Mouse (Mus musculus): ENCODE measurements around the gene Ppp1r3c. TPM values are rescaled to one million over a fixed set of nuclear protein-coding genes. Genes with fewer than 3 reads are reported as not detected.
"Not testable (repeated sequence)": the region's sequence is repeated elsewhere in the genome, so short reads cannot be mapped to it uniquely, and the experiment has no call there.

The Ppp1r3c gene
- polyA plus RNA-seq, 1 experiment from 2014 or later: 1.3 TPM

DNA sequence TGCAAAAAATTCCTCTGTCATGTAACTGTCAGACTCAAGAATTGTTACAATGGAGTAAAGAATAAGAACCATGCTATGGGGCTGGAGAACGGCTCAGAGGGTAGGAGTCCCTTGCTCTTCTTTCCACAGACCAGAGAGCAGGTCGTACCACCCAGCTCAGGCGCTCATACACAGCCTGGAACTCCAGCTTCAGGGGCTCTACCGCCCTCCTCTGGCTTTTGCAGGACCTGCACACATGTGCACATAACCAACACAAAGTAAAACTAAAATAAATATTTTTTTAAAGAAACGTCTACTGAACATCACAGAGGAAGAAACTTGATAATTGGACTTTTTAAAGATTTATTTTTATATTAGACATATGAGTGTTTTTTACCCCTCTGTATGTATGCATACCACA, 1.6 kb upstream of the Ppp1r3c start:
- Histone ChIP-seq H3K27me3 (ENCODE audit: poor library complexity, severe bottlenecking) (peaks cover 24% of the 10 kb centered on the region), H3K27ac (no peak overlapping the region), H3K36me3 (replicated peaks) (no peaks in the 10 kb centered on the region), H3K4me3 (no peak overlapping the region), H3K9me3 (peaks cover 3% of the 10 kb centered on the region; the same call in 1 of the 2 replicates), H3K4me1 (peaks cover 16% of the 10 kb centered on the region)
- 79% methylated on average over 5 of the region's 5 CpGs for WGBS
- DNase-seq (ENCODE audit: extremely low spot score, low spot score): no peak

DNA sequence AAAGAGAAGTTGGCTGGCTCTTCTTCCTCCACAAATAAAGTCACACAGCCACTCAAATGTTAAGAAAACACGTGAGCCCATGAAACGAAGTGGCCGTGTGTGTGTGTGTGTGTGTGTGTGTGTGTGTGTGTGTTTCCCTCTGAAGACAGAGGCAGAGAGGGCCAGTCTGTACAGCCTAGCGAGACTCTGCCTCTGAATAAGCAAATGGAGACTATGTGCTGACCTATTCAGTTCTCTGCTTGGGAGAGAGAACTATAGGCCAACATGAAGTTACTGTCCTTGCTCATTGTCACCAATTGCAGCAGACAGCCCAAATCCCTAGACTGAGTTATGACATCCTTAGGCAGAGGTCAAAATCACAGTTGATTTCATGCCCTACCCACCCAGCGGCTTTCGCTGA, 634 bp upstream of the Ppp1r3c start:
- H3K27ac ChIP-seq: peak overlapping the region; percentile 93
- H3K4me3 ChIP-seq: peak overlapping the region; percentile 59
- H3K4me1 ChIP-seq: peaks cover 16% of the 10 kb centered on the region
- 48% methylated on average over 6 of the region's 6 CpGs for WGBS
- peaks cover 24% of the 10 kb centered on the region for H3K27me3 ChIP-seq (ENCODE audit: poor library complexity, severe bottlenecking)
- no peaks in the 10 kb centered on the region for H3K36me3 ChIP-seq (replicated peaks)
- DNase-seq (ENCODE audit: extremely low spot score, low spot score): no peak
- H3K9me3 ChIP-seq: peaks cover 3% of the 10 kb centered on the region; the same call in 1 of the 2 replicates

DNA sequence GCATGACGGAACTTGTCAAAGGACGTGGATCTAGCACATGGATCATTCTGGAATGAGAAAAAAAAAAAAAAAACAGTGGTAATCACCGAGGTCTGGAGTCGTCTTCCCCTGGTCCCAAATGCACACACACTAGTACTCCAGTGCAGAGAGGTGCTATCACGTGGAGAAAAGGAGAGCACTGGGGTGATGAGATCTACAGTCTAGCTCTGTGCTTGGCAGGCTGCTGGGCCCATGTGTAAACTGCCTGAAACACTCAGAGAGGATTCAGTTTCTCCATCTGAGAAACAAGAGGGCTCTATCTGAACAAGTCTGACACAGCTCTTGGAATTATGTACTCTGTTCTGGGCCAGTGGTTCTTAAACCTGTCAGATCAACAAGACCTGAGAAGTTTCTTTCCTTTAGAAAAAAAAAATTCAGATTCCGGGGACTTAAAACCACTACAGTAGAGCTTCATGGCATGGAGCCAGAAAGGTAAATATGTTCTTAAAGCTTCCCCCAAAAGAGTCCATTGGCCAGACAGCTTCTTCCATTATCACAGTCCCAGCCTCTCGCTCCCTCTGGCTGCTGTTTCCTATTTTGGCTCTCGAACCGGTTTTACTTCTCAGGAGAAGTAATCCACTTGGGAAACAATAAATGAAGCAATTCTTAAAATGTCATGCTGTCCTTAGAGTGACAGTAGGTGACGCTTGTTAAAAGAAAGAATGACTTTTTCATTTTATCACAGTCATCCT, 2.0 kb downstream of the Ppp1r3c start:
- 84% methylated on average over 10 of the region's 10 CpGs for WGBS
- Histone ChIP-seq H3K36me3 (replicated peaks) (no peaks in the 10 kb centered on the region), H3K27ac (no peak overlapping the region)

DNA sequence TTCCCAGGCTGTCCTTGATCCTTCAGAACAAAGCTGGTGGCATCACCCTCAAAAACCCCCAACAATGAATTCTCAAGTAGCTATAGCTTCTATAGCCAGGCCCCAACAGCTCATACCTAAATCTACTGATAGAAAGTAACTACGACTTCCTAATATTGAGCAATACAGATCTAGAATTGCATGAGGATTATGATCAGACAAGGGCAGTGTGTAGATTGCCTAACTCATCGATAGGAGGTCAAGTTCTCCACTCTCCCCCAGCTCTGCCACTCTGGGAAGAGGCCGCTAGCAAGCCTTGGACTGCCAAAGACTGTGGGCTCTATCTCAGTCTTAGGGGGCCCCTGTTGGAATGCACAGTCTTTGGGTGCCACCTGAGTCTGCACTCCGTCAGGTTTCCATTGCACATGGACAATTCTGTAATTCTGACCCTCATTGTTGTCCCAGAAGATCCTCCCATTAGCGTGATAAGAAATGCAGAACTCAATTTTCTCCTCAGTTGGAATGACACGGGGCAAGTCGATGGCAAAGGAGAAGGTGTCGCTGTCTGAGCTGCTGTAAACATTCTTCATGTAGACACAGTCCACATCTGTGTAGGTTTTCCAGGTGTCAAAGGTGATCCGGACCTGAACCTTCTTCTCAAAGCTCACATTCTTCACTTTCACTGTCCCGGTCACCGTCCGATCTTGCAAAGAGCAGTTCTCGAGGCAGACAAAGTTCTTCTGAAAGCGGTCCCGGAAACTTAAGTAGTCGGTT, 3.1 kb downstream of the Ppp1r3c start:
- H3K36me3 ChIP-seq (replicated peaks): no peaks in the 10 kb centered on the region
- H3K4me1 ChIP-seq: peaks cover 16% of the 10 kb centered on the region
- WGBS: 93% methylated on average over 16 of the region's 16 CpGs
- H3K4me3 ChIP-seq: no peak overlapping the region
- DNase-seq (ENCODE audit: extremely low spot score, low spot score): no peak
- H3K27ac ChIP-seq: no peak overlapping the region
- peaks cover 24% of the 10 kb centered on the region for H3K27me3 ChIP-seq (ENCODE audit: poor library complexity, severe bottlenecking)
- H3K9me3 ChIP-seq: peaks cover 2% of the 10 kb centered on the region; the same call in 1 of the 2 replicates

More for the DNA sequence above, 2.0 kb downstream of the Ppp1r3c start:
- Histone ChIP-seq H3K4me1 (peaks cover 16% of the 10 kb centered on the region), H3K9me3 (peaks cover 3% of the 10 kb centered on the region; the same call in 1 of the 2 replicates), H3K4me3 (no peak overlapping the region), H3K27me3 (ENCODE audit: poor library complexity, severe bottlenecking) (peaks cover 24% of the 10 kb centered on the region)
- DNase-seq (ENCODE audit: extremely low spot score, low spot score): no peak

- H3K4me1 ChIP-seq: peaks cover 5% of the 10 kb centered on the region
- no peaks in the 10 kb centered on the region for H3K36me3 ChIP-seq (replicated peaks)
- peaks cover 17% of the 10 kb centered on the region for H3K27me3 ChIP-seq (ENCODE audit: poor library complexity, severe bottlenecking)
- H3K9me3 ChIP-seq: no peaks in the 10 kb centered on the region
- DNase-seq (ENCODE audit: extremely low spot score, low spot score): no peak
- no peak overlapping the region for H3K27ac ChIP-seq
- no peak overlapping the region for H3K4me3 ChIP-seq
- WGBS: 92% methylated on average over 11 of the region's 11 CpGs
These were observed 5.1 kb downstream of the Ppp1r3c start for GRCm38 (mm10) chr19:36731310-36731709.

DNA sequence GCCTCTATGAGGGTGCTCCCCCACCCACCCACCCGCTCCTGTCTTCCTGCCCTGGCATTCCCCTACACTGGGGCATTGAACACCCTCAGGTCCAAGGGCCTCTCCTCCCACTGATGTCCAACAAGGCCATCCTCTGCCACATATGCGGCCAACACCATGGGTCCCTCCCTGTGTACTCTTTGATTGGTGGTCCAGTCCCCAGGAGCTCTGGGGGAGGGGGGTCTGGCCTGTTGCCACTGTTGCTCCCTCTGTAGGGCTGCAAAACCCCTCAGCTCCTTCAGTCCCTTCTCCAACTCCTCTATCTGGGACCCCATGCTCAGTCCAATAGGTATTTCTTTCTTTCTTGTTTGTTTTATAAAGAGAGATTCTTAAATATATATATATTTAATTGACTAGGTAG, 6.0 kb downstream of the Ppp1r3c start:
- not testable (repeated sequence) for DNase-seq (ENCODE audit: extremely low spot score, low spot score); H3K4me3 ChIP-seq; H3K36me3 ChIP-seq (replicated peaks); H3K9me3 ChIP-seq; H3K27ac ChIP-seq; H3K27me3 ChIP-seq (ENCODE audit: poor library complexity, severe bottlenecking); H3K4me1 ChIP-seq
- 88% methylated on average over 2 of the region's 2 CpGs for WGBS

DNA sequence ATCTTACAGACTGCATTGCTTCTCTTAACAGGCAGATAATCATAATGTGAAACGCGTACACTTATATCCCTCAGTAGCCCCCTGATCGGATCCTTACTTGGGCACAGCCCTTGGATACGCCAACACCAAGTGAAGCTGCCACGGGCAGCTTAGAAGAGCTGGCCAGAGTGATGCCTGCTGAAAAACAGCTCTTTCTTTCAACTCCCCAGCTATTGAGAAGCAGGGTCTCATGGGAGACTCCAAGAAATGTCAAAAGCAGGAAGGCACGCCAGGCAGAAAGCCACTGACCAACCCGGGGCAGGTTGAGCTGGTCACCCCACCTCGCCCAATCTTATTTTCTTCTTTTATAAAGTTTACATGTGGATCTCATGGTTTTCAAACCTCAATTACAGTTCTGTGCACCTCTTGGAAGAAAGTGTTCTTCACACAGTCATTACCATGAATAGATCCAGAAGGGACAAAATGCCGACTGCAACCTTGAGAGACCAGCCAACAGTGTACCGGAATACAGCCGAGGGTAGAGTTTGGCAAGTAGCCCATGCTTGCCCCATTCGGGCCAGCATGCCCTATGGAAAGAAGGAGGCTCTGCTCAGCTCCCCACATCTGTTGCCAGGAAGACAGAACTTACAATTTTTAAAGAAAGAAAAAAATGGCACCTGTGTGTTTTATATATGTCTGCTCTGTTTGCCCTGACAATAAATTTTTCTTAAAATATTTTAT, 7.6 kb downstream of the Ppp1r3c start:
- no peaks in the 10 kb centered on the region for H3K27me3 ChIP-seq (ENCODE audit: poor library complexity, severe bottlenecking)

DNA sequence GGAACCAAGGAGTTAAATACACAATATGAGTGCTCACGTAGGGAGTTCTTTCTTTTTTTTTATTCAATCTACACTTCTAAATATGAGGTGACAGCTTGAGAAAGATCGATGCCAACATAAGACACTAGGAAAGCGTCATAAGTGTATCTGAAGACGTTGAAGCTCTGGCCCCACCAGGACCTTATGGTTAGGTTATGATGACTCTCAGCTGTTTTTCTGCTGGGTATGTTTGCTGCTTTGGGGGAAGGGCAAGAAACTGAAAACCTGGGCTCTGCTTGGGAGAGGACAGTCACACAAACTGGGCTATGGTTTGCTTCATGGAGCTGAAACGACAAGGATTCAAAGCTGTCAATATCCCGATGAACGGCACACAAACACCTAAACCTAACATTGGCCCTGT, 11.5 kb downstream of the Ppp1r3c start:
- Histone ChIP-seq H3K36me3 (replicated peaks) (no peaks in the 10 kb centered on the region), H3K27ac (no peak overlapping the region), H3K9me3 (no peaks in the 10 kb centered on the region), H3K27me3 (ENCODE audit: poor library complexity, severe bottlenecking) (no peaks in the 10 kb centered on the region), H3K4me3 (no peak overlapping the region), H3K4me1 (no peaks in the 10 kb centered on the region)
- no peak for DNase-seq (ENCODE audit: extremely low spot score, low spot score)
- 92% methylated on average over 7 of the region's 7 CpGs for WGBS

More for the DNA sequence above, 7.6 kb downstream of the Ppp1r3c start:
- no peak for DNase-seq (ENCODE audit: extremely low spot score, low spot score)
- Histone ChIP-seq H3K4me3 (no peak overlapping the region), H3K4me1 (no peaks in the 10 kb centered on the region), H3K27ac (no peak overlapping the region), H3K36me3 (replicated peaks) (no peaks in the 10 kb centered on the region), H3K9me3 (no peaks in the 10 kb centered on the region)
- WGBS: 92% methylated on average over 12 of the region's 12 CpGs

GRCm38 (mm10) chr19:36721139-36721538, 15.3 kb downstream of the Ppp1r3c start:
- Histone ChIP-seq H3K36me3 (replicated peaks) (no peaks in the 10 kb centered on the region), H3K4me1 (no peaks in the 10 kb centered on the region), H3K27me3 (ENCODE audit: poor library complexity, severe bottlenecking) (no peaks in the 10 kb centered on the region), H3K4me3 (no peak overlapping the region), H3K27ac (no peak overlapping the region), H3K9me3 (no peaks in the 10 kb centered on the region)
- 84% methylated on average over 8 of the region's 8 CpGs for WGBS
- no peak for DNase-seq (ENCODE audit: extremely low spot score, low spot score)

GRCm38 (mm10) chr19:36716221-36716620, 20.2 kb downstream of the Ppp1r3c start:
- Histone ChIP-seq H3K4me1 (no peaks in the 10 kb centered on the region), H3K27ac (no peak overlapping the region), H3K4me3 (no peak overlapping the region), H3K27me3 (ENCODE audit: poor library complexity, severe bottlenecking) (no peaks in the 10 kb centered on the region), H3K9me3 (no peaks in the 10 kb centered on the region), H3K36me3 (replicated peaks) (no peaks in the 10 kb centered on the region)
- WGBS: 72% methylated on average over 7 of the region's 7 CpGs
- DNase-seq (ENCODE audit: extremely low spot score, low spot score): no peak

DNA sequence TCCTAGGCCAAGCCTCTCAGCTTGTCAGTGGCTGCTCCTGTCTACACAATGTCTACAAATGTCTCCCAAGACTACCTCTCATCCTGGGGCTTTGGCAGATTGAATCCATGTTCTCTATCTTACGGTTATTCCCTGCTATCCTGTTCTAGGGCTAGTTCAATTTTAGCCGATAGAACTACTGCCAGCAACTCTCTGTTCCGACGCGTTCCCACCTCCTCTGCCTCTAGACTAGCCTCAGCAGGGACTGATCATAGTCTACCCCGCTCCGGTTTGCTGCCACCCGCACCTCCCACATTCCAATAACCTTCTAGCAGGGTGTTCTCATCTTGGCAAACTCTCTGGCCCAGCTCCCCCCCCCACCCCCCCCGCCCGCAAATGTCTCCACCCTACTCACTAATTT, 20.9 kb downstream of the Ppp1r3c start:
- Histone ChIP-seq H3K4me1 (no peaks in the 10 kb centered on the region), H3K27me3 (ENCODE audit: poor library complexity, severe bottlenecking) (no peaks in the 10 kb centered on the region), H3K36me3 (replicated peaks) (no peaks in the 10 kb centered on the region), H3K27ac (no peak overlapping the region), H3K4me3 (no peak overlapping the region), H3K9me3 (no peaks in the 10 kb centered on the region)
- 93% methylated on average over 10 of the region's 10 CpGs for WGBS
- DNase-seq (ENCODE audit: extremely low spot score, low spot score): no peak

GRCm38 (mm10) chr19:36714492-36714891, 22.0 kb downstream of the Ppp1r3c start:
- no peak overlapping the region for H3K27ac ChIP-seq
- no peaks in the 10 kb centered on the region for H3K36me3 ChIP-seq (replicated peaks)
- 89% methylated on average over 1 of the region's 1 CpGs for WGBS
- H3K9me3 ChIP-seq: no peaks in the 10 kb centered on the region
- H3K4me1 ChIP-seq: no peaks in the 10 kb centered on the region
- DNase-seq (ENCODE audit: extremely low spot score, low spot score): no peak
- no peak overlapping the region for H3K4me3 ChIP-seq
- no peaks in the 10 kb centered on the region for H3K27me3 ChIP-seq (ENCODE audit: poor library complexity, severe bottlenecking)

GRCm38 (mm10) chr19:36713092-36713491, 23.4 kb downstream of the Ppp1r3c start:
- no peak for DNase-seq (ENCODE audit: extremely low spot score, low spot score)

More at GRCm38 (mm10) chr19:36713092-36713491, 23.4 kb downstream of the Ppp1r3c start:
- Histone ChIP-seq H3K27me3 (ENCODE audit: poor library complexity, severe bottlenecking) (no peaks in the 10 kb centered on the region), H3K4me3 (no peak overlapping the region), H3K4me1 (no peaks in the 10 kb centered on the region), H3K27ac (no peak overlapping the region), H3K9me3 (no peaks in the 10 kb centered on the region; the same call in 1 of the 2 replicates), H3K36me3 (replicated peaks) (no peaks in the 10 kb centered on the region)
- WGBS: 89% methylated on average over 13 of the region's 13 CpGs

Measured in forebrain, embryonic 10.5 days (tissue).